Mouse (Mus musculus): ENCODE results near the gene 6430531B16Rik. TPM values are rescaled to one million over a fixed set of nuclear protein-coding genes. Genes with fewer than 3 reads are reported as not detected.

The 6430531B16Rik gene
- total and polyA plus RNA-seq, 3 experiments: 0.25 TPM; not detected in 2

- TF ChIP-seq EP300 (IDR thresholded peaks at IDR 0.05; ENCODE audit: insufficient read depth, low read depth, low read length): no peak
- no peak for TF ChIP-seq CTCF (IDR thresholded peaks at IDR 0.05)
- TF ChIP-seq POLR2A (IDR thresholded peaks at IDR 0.05; ENCODE audit: insufficient read depth, low read depth, low read length): no peak
- Histone ChIP-seq H3K79me2 (replicated peaks; ENCODE audit: control insufficient read depth, insufficient read depth, low read length) (no peaks in the 10 kb centered on the region), H3K9ac (ENCODE audit: low read depth, low read length) (no peak overlapping the region), H3K4me3 (no peak overlapping the region), H3K4me1 (ENCODE audit: control insufficient read depth, insufficient read depth, low read length) (peaks cover 3% of the 10 kb centered on the region), H3K27me3 (ENCODE audit: control insufficient read depth, insufficient read depth, low read length) (no peaks in the 10 kb centered on the region), H3K27ac (no peak overlapping the region), H3K36me3 (ENCODE audit: control insufficient read depth, insufficient read depth, low read length) (no peaks in the 10 kb centered on the region)
- no peak for DNase-seq
- intact Hi-C loops (cut with DNase I): no loop called here
- WGBS: 45% methylated on average over 5 of the region's 5 CpGs
Observed at GRCm38 (mm10) chr7:139975471-139975870, 3.1 kb downstream of the 6430531B16Rik start.

- H3K4me1 ChIP-seq (ENCODE audit: control insufficient read depth, insufficient read depth, low read length): peaks cover 3% of the 10 kb centered on the region
- no peak overlapping the region for H3K4me3 ChIP-seq
- 56% methylated on average over 10 of the region's 10 CpGs for WGBS
- TF ChIP-seq EP300 (IDR thresholded peaks at IDR 0.05; ENCODE audit: insufficient read depth, low read depth, low read length): 0 out of 2 replicates have a peak, but pooled peaks have one; percentile 16
- TF ChIP-seq CTCF (IDR thresholded peaks at IDR 0.05): no peak
- H3K36me3 ChIP-seq (ENCODE audit: control insufficient read depth, insufficient read depth, low read length): no peaks in the 10 kb centered on the region
- DNase-seq: peak in 1 of 2 experiments; percentile 25
- no peak overlapping the region for H3K9ac ChIP-seq (ENCODE audit: low read depth, low read length)
- intact Hi-C loops (cut with DNase I): no loop called here
- no peaks in the 10 kb centered on the region for H3K79me2 ChIP-seq (replicated peaks; ENCODE audit: control insufficient read depth, insufficient read depth, low read length)
- no peak overlapping the region for H3K27ac ChIP-seq
- H3K27me3 ChIP-seq (ENCODE audit: control insufficient read depth, insufficient read depth, low read length): no peaks in the 10 kb centered on the region
Observed at GRCm38 (mm10) chr7:139974307-139974706, 4.2 kb downstream of the 6430531B16Rik start.

GRCm38 (mm10) chr7:139972923-139973331, 5.6 kb downstream of the 6430531B16Rik start:
- Histone ChIP-seq H3K36me3 (ENCODE audit: control insufficient read depth, insufficient read depth, low read length) (no peaks in the 10 kb centered on the region), H3K4me1 (ENCODE audit: control insufficient read depth, insufficient read depth, low read length) (no peaks in the 10 kb centered on the region), H3K4me3 (no peak overlapping the region), H3K27ac (no peak overlapping the region), H3K27me3 (ENCODE audit: control insufficient read depth, insufficient read depth, low read length) (no peaks in the 10 kb centered on the region), H3K9ac (ENCODE audit: low read depth, low read length) (no peak overlapping the region), H3K79me2 (replicated peaks; ENCODE audit: control insufficient read depth, insufficient read depth, low read length) (no peaks in the 10 kb centered on the region)
- DNase-seq: no peak
- intact Hi-C loops (cut with DNase I): no loop called here
- TF ChIP-seq CTCF (IDR thresholded peaks at IDR 0.05): no peak
- TF ChIP-seq EP300 (IDR thresholded peaks at IDR 0.05; ENCODE audit: insufficient read depth, low read depth, low read length): no peak
- TF ChIP-seq POLR2A (IDR thresholded peaks at IDR 0.05; ENCODE audit: insufficient read depth, low read depth, low read length): no peak

DNA sequence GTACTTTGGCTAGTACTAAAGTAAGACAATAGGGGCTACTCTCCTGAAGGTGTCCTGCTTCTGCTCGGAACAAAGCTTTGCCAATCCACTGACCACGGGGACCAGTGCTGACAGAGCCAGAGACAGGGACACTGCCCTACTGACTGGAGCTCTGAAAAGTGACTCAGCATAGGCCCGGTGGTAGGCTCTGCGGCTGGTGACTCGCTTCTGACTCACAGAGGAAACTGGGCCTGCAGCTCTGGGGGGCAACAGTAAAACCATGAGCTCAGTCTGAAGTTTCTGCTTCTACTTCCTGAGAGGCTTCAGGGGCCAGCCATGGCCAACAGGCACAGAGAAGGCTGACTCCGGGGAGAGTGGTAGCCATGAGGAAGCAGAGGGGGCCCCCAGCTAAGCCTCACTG, 7.1 kb downstream of the 6430531B16Rik start:
- no peak overlapping the region for H3K27ac ChIP-seq
- intact Hi-C loops (cut with DNase I): no loop called here
- 40% methylated on average over 6 of the region's 6 CpGs for WGBS
- H3K4me3 ChIP-seq: no peak overlapping the region
- TF ChIP-seq CTCF (IDR thresholded peaks at IDR 0.05) (no peak), POLR2A (IDR thresholded peaks at IDR 0.05; ENCODE audit: insufficient read depth, low read depth, low read length) (no peak), EP300 (IDR thresholded peaks at IDR 0.05; ENCODE audit: insufficient read depth, low read depth, low read length) (no peak)
- H3K27me3 ChIP-seq (ENCODE audit: control insufficient read depth, insufficient read depth, low read length): no peaks in the 10 kb centered on the region
- H3K79me2 ChIP-seq (replicated peaks; ENCODE audit: control insufficient read depth, insufficient read depth, low read length): no peaks in the 10 kb centered on the region
- no peaks in the 10 kb centered on the region for H3K36me3 ChIP-seq (ENCODE audit: control insufficient read depth, insufficient read depth, low read length)
- peak in 1 of 2 experiments; percentile 22 for DNase-seq
- H3K9ac ChIP-seq (ENCODE audit: low read depth, low read length): no peak overlapping the region
- no peaks in the 10 kb centered on the region for H3K4me1 ChIP-seq (ENCODE audit: control insufficient read depth, insufficient read depth, low read length)

GRCm38 (mm10) chr7:139970979-139971378, 7.6 kb downstream of the 6430531B16Rik start:
- H3K4me1 ChIP-seq (ENCODE audit: control insufficient read depth, insufficient read depth, low read length): no peaks in the 10 kb centered on the region
- WGBS: 67% methylated on average over 5 of the region's 5 CpGs
- no peak overlapping the region for H3K9ac ChIP-seq (ENCODE audit: low read depth, low read length)

GRCm38 (mm10) chr7:139970216-139970919, 8.2 kb downstream of the 6430531B16Rik start:
- Histone ChIP-seq H3K27me3 (ENCODE audit: control insufficient read depth, insufficient read depth, low read length) (no peaks in the 10 kb centered on the region), H3K4me3 (no peak overlapping the region), H3K27ac (no peak overlapping the region), H3K4me1 (ENCODE audit: control insufficient read depth, insufficient read depth, low read length) (no peaks in the 10 kb centered on the region), H3K79me2 (replicated peaks; ENCODE audit: control insufficient read depth, insufficient read depth, low read length) (no peaks in the 10 kb centered on the region), H3K9ac (ENCODE audit: low read depth, low read length) (no peak overlapping the region), H3K36me3 (ENCODE audit: control insufficient read depth, insufficient read depth, low read length) (no peaks in the 10 kb centered on the region)
- intact Hi-C loops (cut with DNase I): no loop called here
- 84% methylated on average over 10 of the region's 10 CpGs for WGBS
- TF ChIP-seq EP300 (IDR thresholded peaks at IDR 0.05; ENCODE audit: insufficient read depth, low read depth, low read length) (no peak), POLR2A (IDR thresholded peaks at IDR 0.05; ENCODE audit: insufficient read depth, low read depth, low read length) (no peak), CTCF (IDR thresholded peaks at IDR 0.05) (no peak)
- no peak for DNase-seq

More at GRCm38 (mm10) chr7:139970979-139971378, 7.6 kb downstream of the 6430531B16Rik start:
- no peaks in the 10 kb centered on the region for H3K27me3 ChIP-seq (ENCODE audit: control insufficient read depth, insufficient read depth, low read length)
- no peak for DNase-seq
- no peaks in the 10 kb centered on the region for H3K79me2 ChIP-seq (replicated peaks; ENCODE audit: control insufficient read depth, insufficient read depth, low read length)
- no peak overlapping the region for H3K27ac ChIP-seq
- H3K36me3 ChIP-seq (ENCODE audit: control insufficient read depth, insufficient read depth, low read length): no peaks in the 10 kb centered on the region
- TF ChIP-seq CTCF (IDR thresholded peaks at IDR 0.05) (no peak), EP300 (IDR thresholded peaks at IDR 0.05; ENCODE audit: insufficient read depth, low read depth, low read length) (no peak), POLR2A (IDR thresholded peaks at IDR 0.05; ENCODE audit: insufficient read depth, low read depth, low read length) (no peak)
- no peak overlapping the region for H3K4me3 ChIP-seq
- intact Hi-C loops (cut with DNase I): no loop called here
